Mouse (Mus musculus): ENCODE results near the gene Stpg3.
"Not testable (repeated sequence)": the region's sequence is repeated elsewhere in the genome, so short reads cannot be mapped to it uniquely, and the experiment has no call there.

The Stpg3 gene

DNA sequence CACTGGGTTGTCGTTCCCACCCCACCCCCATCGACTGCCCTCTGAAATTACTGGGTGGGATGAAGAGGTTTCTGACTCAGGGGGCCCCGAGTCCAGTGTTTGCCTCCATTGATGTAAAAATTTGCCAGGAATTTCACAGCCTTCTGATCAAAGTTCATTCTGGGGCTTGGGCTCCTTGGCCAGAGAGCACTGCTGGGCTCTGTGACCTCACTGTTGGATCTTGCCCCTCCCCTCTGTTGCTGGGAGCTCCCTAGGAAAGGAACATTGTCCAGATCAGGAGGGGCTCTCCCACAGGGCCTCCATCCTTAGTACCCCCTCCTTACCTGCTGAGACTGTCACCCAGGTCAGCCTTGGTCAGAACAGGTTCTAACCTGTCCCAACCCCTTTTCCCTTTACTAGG is at the start of gene Stpg3:
Stpg3 (minus strand) TSS at position 194 of the 400 bp plus-strand sequence.
- no peak for DNase-seq (ENCODE audit: low spot score in 2 of 2)

DNA sequence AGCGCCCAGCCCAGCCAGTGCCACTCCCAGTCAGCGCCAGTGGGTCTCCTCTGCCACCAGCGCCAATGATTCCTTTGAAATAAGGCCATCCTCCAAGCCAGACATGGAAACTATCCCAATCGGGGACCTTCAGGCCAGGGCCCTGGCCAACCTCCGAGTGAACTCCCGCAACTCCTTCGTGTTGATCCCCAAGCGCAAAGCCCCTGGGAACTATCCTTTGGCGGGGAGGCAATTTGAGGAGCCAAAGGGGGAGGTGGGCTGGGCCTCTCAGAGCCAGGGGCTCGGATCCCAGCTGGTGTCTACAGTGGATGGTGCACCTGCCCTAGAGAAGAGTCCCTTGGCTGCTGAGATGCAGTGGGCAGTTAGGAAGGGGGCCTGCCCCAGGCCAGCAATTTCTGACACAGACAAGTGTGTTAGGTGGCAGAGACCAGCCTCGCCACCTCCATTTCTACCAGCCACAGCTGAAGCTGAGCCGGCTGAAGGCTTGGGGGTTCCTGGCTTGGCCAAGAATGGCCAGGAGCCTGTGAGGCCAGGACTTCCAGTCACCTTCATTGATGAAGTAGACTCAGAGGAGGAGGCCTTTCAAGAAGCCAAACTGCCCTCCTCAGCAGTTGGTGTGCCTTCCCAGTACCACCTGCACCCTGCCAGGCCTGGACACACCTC is 49.3 kb upstream of the Stpg3 start:
- DNase-seq (ENCODE audit: low spot score in 2 of 2): no peak

DNA sequence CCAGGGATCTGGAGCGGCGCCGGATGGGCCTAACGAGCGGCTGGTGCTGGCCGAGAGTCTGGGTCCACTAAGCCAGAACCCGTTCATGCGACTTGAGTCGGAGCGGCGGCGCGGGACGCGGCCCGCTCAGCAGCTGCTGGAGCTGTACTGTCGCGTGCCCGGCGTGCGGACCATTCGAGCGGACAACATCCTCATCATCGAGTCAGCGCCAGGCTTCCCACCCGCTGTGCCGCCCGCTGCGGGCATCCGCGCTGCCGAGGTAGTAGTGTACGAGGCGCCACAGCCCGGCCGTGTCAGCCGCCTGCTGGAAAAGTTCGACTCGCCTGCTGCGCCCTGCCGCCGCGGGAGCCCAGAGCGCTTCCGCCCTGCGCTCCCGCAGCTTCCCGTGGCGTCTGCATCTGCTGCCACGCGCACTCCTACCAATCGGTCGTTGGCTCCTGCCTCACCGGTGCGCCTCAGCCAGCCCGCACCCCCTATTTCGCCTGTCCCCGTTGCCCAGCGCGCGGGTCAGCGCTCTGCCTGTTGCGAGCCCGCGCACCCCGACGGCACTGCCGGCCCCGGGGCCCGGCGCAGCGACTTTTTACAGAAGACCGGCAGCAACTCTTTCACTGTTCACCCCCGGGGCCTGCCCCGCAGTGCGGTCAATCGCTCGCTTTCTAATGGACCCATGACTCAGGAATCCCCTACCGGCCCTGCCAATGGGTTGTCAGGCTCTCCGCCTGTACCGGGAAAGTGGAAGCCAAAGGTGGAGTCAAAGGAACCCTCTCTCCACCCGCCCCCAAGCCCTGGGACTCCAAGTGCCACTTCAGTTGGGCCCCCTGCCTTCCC is 48.6 kb upstream of the Stpg3 start:
- DNase-seq (ENCODE audit: low spot score in 2 of 2): no peak

DNA sequence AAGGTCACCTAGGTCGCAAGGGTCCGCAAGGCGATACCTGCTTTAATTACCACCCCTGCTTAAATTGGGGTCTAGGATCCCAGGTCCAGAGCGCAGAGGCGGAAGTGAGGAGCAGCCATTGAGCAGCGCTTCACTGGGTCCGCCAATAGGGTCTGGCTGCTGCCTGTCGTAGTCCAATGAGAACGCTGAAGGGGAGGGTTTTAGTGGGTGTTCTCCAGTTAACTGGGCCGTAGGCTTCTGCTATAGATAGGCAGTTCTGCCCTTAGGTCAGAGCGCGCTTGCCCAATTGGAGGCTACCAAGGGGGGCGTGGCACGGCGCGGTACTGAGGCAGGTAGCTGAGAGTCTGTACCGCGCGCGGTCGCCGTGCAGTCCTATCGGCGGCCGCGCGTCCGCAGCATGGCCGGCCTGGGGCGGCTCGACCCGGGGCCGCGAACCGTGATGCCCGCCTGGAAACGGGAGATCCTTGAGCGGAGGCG is 47.9 kb upstream of the Stpg3 start, which contains the start of gene Tprn:
Tprn (plus strand) TSS at position 328 of the 477 bp plus-strand sequence.
- DNase-seq (ENCODE audit: low spot score in 2 of 2): peak; percentile 89 to 93

DNA sequence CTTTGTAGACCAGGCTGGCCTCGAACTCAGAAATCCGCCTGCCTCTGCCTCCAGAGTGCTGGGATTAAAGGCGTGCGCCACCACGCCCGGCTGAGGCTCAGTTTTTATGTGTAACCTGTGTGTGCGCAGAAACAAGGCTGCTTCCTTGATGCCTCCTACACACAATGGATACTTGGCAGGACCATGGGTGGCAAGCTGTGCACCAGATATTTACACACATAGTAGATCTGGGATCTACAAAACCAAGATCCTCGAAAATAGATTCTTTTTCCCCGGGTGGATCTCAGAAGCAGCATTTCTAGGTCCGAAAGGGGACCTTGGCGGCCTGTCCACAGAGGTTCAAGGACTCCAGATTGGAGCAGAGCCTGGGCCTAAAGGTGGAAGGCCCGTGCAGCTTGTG is 47.4 kb upstream of the Stpg3 start:
- no peak for DNase-seq (ENCODE audit: low spot score in 2 of 2)

DNA sequence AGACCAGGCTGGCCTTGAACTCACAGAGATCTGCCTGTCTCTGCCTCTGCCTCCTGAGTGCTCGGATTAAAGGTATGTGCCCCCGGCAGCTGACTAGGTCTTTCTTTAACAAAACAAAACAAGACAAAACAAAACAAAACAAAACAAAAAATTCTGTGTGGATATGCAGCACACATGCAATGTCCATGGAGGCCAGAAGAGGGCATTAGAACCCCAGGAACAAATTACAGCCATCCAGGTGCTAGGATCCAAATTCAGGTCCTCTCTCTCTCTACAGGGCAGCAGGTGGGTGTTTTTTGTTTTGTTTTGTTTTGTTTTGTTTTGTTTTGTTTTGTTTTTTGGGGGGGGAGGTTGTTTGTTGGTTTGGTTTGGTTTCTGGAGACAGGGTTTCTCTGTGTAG is 44.5 kb upstream of the Stpg3 start:
- no peak for DNase-seq (ENCODE audit: low spot score in 2 of 2)

DNA sequence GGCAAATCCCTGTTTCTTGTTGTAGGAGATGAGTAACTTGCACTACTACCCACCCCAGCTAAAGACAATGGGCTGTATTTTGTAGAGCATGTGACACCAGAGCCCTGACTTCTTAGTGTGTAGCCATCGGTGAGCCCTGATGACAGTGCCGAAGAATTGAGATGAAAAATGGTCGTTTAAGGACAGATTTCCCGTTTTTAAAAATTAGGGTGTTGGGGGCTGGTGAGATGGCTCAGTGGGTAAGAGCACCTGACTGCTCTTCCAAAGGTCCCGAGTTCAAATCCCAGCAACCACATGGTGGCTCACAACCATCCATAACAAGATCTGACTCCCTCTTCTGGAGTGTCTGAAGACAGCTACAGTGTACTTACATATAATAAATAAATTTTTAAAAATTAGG is 42.8 kb upstream of the Stpg3 start:
- not testable (repeated sequence) for DNase-seq (ENCODE audit: low spot score in 2 of 2)

DNA sequence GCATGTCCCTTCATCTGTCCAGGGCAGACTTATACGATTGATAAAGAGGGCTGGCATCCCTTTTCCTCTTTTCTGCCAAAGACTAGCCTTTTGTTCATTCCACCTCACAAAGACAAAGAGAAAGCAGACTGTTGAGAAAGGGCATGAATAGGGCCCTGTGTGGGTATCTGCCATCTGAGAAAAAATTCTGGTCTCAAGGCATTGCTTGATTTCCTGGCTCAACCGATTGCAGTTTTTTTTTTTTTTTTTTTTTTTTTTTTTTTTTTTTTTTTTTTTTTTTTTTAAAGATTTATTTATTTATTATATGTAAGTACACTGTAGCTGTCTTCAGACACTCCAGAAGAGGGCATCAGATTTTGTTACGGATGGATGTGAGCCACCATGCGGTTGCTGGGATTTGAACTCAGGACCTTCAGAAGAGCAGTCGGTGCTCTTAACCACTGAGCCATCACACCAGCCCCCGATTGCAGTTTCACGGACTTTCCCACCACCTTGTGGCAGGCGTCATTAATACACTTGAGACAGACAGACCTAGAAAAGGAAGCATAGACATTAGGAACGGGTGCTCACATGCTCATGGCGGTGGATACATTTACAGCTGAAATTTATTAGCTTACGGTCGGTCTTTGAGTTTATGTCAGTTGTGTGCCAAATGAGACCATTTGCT is 42.1 kb upstream of the Stpg3 start:
- not testable (repeated sequence) for DNase-seq (ENCODE audit: low spot score in 2 of 2)

DNA sequence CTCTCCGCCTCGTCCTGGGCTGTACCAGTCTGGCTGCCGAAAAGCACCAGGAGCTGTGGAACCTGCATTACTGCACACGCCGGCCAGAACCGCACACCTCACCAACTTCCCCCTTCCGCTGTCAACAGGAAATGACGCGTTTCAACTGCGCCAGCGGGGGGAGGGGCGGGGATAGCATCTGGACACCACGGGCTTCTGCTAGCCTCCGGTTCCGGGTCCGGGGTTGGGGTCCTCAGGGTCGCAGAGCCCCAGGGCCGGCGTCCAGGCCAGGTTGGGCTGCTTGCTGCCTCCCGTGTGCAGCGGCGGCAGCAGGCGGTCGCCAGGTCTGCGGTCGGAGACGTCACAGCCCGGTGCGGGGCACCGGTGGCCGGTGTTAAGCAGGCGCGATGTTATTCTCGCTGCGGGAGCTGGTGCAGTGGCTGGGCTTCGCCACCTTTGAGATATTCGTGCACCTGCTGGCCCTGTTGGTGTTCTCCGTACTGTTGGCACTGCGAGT is 40.9 kb upstream of the Stpg3 start, which contains the start of gene Tmem203:
Tmem203 (plus strand) TSS at position 156 of the 496 bp plus-strand sequence.
- DNase-seq (ENCODE audit: low spot score in 2 of 2): peak; percentile 78 to 86

DNA sequence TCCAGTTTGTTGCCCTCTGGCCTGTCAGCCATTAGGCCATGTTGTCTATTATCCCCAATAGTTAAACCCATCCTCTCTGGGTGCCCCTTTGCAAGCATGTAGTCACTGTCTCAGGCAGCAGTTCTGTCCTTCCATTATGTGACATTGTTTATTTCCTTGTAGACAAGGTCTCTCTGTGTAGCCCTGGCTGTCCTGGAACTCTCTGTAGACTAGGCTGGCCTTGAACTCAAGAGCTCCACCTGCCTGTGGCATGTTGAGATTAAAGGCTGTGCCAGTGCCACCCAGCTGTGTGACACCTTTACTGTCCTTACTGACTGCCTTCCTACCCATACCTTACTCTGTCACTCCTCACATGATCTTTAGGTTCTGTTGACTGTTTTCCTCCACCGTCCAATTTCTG is 37.9 kb upstream of the Stpg3 start:
- DNase-seq (ENCODE audit: low spot score in 2 of 2): no peak

DNA sequence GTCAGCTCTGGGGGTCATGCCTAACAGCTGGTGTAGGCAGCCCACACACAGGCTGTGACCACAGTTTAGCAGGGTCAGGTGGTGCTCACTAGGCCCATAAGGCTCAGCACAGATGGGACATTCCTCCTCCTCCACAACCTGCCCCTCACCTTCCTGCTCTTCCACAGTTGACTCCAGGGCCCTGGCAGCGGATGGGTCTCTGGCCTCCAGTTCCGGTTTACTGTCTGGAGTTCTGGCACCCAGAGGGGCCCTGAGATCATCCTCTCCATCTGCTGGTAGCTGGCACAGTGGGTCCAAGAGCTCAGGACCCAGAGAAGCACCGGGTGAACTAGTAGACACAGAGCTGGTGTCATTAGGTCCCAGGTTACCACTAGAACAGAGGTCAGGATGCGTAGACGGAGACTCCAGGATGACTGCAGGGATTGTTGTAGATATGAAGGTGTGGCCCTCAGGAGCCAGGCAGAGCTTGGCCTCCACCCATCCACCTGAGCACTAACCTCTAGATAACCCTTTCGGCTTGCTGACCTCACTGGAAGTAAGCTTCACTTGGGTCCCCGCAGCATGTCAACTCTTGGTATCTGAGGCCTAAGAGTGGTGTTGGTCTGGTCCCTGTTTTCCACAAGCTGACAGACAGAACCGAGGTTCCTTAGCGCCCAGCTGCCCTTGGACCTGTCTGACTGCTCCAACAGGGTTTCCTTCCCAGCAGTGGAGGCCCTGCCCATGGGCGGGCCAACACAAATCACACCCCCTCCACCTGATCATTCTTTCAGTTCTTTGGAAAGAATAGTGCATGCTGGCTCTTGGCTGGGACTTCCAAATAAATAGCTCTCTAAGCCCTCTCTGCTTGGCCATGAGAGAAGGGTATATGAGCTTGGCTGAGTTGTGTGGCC is 32.0 kb upstream of the Stpg3 start, which contains the start of gene AL732309.1:
AL732309.1 (minus strand) TSS at position 681 of the 890 bp plus-strand sequence.
- no peak for DNase-seq (ENCODE audit: low spot score in 2 of 2)

DNA sequence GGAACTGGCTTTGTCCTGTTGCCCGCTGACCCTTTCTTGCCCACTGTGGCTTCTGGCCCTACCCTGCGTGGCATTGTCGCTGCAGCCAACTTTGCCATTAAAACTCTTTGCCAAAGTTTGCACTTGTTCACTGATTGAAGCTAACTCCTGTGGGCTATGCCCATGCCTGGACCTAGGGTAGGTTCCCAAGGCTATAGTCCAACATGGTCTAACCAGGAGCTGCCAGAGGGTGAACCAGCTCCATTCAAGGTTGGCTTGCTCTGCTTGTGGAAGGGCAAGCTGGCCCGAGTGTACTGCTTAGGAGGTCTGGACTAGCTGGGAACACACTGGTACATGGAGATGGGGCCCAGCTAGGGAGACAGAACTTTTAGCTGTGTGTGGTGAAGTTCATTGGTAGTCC is 29.7 kb upstream of the Stpg3 start:
- DNase-seq (ENCODE audit: low spot score in 2 of 2): no peak

DNA sequence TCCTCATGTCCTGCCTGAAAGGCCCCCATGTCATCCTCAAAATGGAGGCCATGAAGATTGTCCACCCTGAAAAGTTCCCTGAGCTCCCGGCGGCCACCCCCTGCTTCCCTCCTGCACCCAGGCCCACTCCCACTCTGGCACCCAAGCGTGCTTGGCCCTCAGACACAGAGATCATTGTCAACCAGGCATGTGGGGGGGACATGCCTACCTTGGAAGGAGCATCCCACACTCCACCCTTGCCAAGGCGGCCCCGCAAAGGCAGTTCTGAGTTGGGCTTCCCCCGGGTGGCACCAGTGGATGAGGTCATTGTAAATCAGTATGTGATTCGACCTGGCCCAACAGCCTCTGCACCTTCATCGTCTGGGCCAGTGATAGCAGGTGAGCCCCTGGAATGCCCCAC is 28.9 kb upstream of the Stpg3 start:
- DNase-seq (ENCODE audit: low spot score in 2 of 2): no peak

DNA sequence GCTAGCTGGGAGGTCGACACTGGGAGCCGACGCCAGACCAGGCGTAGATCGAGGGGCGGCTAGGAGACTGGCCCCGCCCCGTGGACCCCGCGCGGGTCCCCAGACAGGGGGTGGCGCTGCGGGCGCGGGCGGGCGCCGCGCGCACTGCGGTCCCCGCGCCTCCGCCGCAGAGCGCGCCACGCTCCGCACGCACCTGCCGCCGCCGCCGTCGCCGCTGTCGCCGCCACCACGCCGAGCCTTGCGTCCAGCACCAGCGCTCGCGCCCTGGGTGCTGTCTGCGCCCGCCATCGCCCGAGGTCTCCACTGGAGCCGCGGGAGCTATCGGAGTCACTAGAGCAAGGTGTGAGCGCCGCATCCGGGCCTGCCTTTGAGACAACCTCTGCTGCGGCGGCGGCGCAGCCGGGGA is 27.7 kb upstream of the Stpg3 start, which contains the start of the genes Rnf208 and Cysrt1:
Rnf208 (plus strand) TSS at position 155 of the 406 bp plus-strand sequence.
Cysrt1 (minus strand) TSS at position 352 of the 406 bp plus-strand sequence.
- DNase-seq (ENCODE audit: low spot score in 2 of 2): no peak

DNA sequence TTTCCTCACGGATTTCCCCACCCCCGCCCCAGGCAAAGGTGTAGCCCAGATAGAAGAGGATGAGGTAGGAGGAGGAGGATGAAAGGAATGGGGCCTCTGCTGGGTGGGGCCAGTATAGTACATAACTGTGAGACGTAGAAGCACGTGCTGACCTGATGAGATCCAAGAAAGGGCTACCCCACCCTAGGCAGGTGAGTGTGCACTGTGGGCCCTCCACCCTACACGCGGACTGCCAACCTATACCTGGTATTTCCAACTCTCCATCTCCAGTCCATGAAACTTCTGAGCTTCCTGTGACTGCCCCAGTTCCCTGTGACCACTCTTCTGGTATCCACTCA is 27.0 kb upstream of the Stpg3 start:
- no peak for DNase-seq (ENCODE audit: low spot score in 2 of 2)

DNA sequence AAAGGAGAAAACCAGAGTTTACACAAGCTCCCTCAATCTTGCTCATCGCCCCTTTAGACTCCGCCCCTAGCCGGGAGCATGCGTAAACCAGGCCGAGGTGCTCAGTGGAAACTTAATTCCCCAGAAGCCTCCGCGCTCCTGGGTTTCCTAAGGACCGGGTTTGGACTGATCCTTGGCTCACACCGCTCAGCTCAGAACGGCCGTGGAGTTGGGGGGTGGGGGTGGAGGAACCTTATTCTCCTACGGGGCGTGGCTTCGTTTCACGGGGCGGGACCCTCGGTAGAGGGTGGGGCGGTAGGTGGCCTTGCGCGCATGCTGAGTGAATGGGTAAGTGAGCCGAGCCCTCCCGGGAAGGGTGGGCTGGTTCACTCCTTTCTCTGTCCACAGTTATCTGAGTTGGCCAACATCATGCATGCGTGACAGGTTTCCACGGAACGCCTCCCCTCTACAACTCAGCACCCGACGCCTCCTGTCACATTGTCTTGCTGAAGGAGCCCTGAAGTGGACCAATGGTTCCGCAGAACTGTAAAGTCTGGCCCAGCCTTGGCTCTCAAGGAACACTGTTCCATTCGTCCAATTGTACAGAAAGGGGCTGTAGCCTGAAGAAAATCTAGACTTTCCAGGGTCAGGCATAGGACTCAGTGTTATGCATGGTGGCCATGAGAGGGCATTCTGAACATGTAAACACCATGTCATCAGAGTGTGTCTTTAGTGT is 26.4 kb upstream of the Stpg3 start:
- DNase-seq (ENCODE audit: low spot score in 2 of 2): peak; percentile 61 to 69

DNA sequence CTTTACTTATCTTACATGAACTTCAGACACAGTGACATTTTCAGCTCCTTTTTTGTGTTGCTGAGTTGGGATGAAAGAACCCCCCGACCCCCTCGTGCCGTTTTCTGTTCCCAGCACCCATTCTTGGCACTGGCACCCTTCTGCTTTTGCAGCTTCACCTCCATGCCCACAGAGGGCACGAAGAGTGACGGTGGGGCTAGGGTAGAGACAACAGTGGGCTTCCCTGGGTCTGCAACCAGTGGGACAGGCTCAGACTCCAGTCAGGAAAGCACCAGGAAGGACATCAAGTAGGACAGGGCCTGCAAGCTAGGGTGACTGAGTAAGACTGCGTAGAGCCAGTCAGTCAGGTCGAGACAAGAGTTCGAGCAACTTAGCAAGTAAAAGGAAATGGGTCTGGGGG is 25.9 kb upstream of the Stpg3 start:
- DNase-seq (ENCODE audit: low spot score in 2 of 2): no peak

DNA sequence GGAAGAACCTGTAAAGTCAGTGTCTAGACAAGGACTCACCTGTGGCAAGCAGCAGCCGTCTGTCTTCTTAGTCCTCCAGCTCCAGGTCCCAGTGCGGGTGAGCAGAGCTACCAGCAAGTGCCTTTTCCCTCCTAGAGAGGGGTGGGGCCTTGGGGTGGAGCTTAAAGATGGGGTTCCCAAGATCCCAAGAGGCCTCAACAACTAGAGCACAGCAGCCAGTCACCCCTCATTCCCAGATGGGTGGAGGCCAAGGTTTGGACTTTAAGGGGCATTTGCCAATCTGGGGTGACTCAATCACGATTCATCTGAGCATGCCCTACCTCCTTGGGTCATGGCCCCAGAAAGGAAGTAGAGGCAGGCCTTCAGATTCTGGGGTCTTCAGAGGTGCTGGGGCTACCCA is 25.3 kb upstream of the Stpg3 start:
- no peak for DNase-seq (ENCODE audit: low spot score in 2 of 2)

DNA sequence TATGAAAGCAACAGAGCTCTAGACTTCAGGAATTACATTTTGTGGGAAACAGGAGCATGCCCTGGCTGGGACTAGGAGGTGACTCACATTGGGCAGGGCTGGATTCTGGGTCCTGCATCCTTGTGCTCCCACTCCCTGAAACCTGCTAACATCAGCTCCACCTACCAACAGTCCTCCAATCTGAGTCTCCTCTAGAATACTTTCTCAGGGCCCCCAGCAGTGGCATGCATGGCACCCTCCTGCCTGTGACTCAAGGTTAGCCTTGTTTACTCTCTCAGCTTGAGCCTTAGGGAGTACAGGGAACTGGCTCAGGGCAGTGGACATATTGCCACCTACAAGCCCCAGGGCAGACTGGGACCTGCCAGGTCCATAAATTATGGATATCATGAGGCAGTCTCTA is 23.7 kb upstream of the Stpg3 start:
- DNase-seq (ENCODE audit: low spot score in 2 of 2): no peak

DNA sequence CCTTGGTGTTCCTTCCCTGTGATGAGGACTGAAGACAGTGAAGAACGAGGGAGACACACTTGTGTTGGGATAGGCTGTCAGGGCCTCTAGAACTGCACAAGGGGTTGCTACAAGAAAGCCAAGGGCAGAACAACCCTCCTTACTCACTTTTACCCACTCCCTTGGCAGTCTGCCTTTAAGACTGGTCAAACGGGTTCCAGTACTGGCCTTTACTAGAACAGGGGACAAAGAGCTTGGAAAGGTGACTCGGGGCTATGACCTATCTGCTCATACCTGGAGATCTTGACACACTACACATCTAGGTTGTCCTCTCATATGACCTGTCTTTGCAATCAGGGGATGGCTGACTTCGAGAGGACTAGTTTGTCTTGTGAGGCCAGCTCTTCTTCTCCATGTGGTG is 23.1 kb upstream of the Stpg3 start:
- no peak for DNase-seq (ENCODE audit: low spot score in 2 of 2)
